Mouse (Mus musculus): ENCODE measurements around the gene Tfpt. TPM values are rescaled to one million over a fixed set of nuclear protein-coding genes. Genes with fewer than 3 reads are reported as not detected.

The Tfpt gene
- 10 to 100 TPM; 17.4 to 22.9 (median 18.9) TPM for total RNA-seq (2022)

- DNase-seq (ENCODE audit: low spot score), result peak; percentile 97
These were observed at the start of gene Tfpt, which contains the start of gene Prpf31 for GRCm38 (mm10) chr7:3629543-3630477. Gene Tfpt, minus strand, starts transcription at chr7:3629929. Gene Prpf31, plus strand, starts transcription at chr7:3629985.

DNA sequence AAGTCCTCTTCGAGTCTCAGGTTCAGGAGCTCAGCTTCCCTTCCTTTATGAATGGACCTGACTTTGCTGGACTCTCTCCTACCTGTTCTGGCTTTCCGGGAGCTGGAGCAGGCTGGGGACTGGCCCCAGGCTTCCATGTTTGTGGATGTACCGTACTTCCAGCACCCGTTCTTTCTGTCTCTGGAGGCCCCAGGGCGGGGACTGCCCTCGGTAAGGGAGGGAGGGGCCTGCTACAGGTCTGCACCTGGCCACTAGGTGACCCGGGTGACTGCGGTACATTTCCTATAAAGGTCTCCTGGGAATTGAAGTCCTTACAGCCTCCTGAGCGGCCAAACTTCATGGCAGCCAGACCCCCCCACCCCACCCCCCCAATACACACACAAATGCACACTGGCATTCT lies 47.6 kb upstream of the Tfpt start, which contains the start of gene Tmc4:
Gene Tmc4, minus strand, starts transcription at position 212 of the 400 bp plus-strand sequence.
- DNase-seq (ENCODE audit: low spot score), result no peak

DNA sequence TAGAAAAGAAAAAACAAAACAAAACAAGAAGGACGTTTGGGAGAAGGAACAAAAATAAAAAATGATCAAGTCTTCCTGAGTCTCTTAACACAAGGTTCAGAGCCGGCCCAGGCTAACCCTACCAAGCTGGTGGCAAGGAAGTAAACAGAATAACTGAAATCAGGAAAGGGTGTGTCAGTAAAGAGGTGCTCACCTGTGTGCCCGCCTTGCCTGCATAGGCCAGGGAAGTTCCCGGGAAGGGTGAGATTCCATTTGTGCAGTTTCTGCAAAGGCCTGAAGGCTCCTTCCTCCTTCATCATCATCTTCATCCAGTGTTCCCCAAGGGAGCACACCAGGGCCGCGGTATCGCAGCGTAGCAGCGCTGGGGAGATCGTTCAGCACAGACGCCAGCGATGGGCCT lies 46.6 kb upstream of the Tfpt start:
- no peak for DNase-seq (ENCODE audit: low spot score)

DNA sequence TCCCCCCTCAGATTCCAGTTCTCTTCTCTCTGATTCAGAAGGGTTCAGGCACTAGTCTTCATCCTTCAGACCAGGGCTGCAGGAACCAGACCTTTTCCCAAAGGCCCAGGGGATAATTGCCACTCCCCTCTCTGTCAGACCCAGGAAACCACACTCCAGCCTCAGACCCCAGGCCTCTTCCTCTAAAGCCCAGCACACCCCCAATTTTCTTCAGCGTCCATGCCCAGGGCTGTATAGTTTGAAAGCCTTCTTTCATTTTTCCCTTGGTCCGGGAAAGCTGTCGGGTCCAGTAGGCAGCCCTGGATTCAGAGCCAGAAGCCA lies 45.5 kb upstream of the Tfpt start:
- DNase-seq (ENCODE audit: low spot score), result no peak

DNA sequence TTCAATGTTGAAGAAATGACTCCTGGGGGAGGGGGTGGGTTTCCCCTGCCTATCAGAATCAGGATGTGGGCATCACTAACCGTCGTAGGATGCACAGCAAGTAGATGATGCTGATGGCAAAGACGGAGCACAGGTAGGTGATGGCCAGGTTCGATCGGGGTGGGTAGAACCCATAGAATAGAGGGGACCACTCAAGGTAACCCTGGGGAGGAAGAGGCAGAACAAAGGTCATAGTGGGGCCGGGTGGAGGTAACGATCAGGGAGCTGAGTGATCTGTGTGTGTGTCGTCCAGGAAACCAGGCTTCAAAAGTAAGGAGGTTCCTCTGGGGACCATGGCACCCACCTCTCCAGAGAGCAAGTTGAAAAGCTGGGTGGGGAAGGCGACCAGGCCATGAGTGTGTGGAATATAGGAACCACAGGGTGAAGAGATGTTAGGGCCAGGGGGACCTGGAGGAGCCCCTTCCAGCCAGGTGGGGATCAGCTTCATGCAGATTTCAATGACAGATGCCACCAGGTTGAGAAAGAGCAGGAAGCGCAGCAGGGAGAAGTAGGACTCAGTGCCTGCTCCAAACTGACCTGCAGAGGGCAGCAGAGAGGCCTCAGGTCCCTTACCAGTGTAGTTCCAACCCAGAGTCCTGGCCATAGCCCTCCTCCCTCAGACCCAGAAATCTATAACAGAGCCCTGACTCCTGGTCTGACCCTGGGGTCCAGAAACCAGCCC lies 44.9 kb upstream of the Tfpt start:
- peak; percentile 76 for DNase-seq (ENCODE audit: low spot score)

DNA sequence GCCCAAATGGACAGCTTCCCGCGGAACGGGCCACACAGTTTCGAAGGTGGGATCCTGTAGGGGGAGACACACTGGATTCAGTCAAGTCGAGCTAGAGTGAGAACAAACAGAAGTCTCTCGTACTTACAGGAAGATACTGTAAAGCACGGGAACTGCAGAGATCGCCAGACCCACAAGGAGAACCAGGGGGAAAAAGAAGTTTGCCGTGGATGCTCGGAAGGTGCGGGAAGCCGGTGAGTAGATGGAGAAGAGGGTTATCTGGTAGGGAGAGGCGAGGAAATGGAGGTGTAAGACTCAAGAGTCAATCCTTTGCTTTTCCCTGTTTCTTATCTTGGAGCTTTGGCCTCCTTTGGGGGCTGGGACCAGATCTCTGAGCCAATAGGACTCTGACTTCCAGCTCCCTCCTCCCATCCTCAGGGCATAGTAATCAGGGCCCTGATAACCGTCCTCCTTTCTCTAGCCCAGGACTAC lies 37.2 kb upstream of the Tfpt start:
- no peak for DNase-seq (ENCODE audit: low spot score)

- DNase-seq (ENCODE audit: low spot score), result peak; percentile 99
These were observed 35.7 kb upstream of the Tfpt start, which contains the start of gene Leng1 for GRCm38 (mm10) chr7:3665215-3666114. Gene Leng1, minus strand, starts transcription at chr7:3665840.

DNA sequence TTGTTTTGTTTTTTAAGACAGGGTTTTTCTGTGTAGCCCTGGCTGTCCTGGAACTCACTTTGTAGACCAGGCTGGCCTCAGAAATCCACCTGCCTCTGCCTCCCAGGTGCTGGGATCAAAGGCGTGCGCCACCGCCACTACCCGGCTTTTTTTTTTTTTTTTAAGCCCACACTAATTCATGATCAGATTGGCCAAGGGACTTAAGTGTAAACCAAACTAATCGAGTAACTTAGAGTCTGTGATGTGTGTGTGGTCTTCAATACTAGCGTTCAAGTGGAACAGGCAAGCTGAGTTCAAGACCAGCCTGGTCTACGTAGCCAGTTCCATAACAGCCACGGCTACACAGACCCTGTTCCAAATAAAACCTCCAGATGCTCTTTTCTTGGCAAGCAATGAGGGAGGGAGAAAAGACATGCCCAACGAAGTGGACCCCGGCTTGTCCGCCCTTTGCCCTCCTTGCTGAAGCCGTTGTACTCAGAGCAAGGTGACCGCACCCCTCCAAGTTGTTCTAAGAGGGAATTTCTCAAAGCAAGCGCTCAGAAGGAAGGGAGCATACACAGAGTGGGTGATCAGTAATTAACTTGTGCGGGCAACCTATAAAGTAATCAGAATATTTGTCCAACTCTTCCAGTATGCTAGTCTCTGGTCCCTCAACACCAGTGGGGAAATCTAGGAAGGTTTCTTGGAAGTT lies 34.9 kb upstream of the Tfpt start:
- no peak for DNase-seq (ENCODE audit: low spot score)

GRCm38 (mm10) chr7:3658578-3658977 lies 28.8 kb upstream of the Tfpt start:
- no peak for DNase-seq (ENCODE audit: low spot score)

DNA sequence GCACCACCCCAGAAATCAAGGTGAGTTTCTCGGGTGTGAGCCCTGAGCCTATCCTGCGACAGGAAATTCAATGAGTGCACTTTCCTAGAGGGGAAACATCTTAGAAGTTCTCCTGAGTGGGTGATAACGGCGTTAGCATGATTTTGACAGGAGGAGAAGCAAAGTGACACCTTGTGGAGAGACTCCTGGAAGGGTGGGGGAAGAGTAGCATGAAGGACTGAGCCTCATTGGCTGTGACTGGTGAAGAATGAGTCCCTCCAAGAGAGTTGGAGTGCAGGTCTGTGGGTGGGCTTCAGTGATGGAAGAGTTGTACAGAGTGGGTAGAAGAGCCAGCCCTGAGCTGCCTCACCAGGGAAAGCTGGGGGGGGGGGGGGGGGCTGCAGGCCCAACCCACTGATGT lies 27.2 kb upstream of the Tfpt start:
- no peak for DNase-seq (ENCODE audit: low spot score)

GRCm38 (mm10) chr7:3646641-3647040 lies 16.9 kb upstream of the Tfpt start:
- DNase-seq (ENCODE audit: low spot score), result no peak

GRCm38 (mm10) chr7:3646188-3646587 lies 16.5 kb upstream of the Tfpt start:
- no peak for DNase-seq (ENCODE audit: low spot score)

DNA sequence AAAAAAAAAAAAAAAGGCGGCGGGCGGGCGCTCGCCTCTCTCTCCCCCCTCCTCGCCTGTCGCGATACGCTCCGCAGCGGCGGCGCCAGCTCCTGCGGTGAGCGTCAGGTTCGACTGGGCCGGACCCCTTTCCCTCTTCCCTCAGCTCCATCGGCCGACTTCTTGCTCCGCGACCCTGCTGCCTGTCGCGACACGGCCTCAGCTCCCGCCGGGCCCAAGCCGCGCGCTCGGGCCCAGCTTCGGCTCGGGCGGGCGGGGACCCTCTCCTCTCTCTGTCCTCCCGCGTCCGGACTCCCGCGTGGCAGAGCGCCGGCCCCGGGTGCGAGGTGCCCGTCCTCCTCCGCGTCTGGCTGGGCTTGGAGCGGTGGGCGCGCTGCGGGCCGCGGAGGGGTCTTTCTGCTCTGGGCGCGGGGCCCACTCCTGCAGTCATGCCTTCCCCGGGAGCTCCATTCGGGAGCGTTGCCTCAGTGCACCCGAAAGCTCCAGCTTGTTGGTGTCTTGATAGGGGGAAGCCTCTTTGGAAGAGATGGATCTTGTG lies 15.8 kb upstream of the Tfpt start:
- DNase-seq (ENCODE audit: low spot score), result no peak

DNA sequence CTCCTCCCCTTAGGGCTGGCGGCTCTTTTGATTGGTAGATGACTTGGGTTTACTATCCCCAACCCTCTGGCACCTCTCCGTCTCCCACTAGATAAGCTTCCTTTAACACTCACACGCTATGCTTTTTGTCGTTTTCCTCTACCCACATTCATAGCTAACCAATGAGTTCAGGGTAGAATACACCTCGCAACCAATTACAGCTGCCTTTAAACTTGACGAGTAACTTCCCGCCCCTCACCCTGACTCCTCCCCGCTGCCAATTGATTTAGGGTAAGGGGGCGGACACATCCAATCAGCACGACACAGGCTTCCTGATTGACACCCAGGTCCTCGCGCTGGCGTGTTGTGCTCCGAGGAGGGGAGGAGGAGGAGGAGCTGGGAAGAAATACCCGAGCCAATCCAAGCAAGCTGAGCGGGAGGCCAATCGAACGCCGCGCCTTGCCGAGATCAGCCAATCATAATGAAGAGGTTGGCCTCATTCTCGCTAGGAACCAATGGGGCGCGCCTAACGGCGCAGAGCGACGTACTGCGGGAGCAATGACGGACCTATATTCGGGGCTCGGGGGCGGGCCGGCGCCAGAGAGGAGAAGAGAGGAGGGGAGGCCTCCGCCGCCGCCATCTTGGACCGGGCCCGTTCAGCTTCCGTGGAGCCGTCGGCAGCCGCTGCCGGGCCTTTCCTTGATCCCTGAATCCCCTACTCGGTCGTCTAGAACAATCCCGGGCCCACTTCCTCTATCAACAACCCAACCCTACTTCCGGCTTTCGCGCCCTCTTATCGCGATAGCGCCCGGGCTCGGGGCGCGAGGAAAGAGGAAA lies 15.2 kb upstream of the Tfpt start, which contains the start of gene Cnot3:
Gene Cnot3, plus strand, starts transcription at position 597 of the 816 bp plus-strand sequence.
- peak; percentile 99 for DNase-seq (ENCODE audit: low spot score)

DNA sequence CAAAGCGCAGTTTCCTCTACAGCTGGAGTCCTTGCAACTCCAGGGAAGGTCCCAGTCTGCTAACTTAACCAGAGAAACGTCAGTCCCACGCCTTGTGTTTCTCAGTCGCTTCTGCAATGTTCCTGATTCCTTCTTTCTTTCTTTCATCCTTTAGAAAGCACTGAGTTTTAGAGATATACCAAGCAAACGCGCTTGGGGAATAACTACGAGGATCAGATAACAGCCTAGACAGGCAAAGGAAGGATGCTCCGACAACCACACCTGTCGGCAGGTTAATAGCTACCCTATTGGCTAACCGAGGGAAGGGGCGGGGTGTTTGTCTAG lies 14.6 kb upstream of the Tfpt start:
- no peak for DNase-seq (ENCODE audit: low spot score)

DNA sequence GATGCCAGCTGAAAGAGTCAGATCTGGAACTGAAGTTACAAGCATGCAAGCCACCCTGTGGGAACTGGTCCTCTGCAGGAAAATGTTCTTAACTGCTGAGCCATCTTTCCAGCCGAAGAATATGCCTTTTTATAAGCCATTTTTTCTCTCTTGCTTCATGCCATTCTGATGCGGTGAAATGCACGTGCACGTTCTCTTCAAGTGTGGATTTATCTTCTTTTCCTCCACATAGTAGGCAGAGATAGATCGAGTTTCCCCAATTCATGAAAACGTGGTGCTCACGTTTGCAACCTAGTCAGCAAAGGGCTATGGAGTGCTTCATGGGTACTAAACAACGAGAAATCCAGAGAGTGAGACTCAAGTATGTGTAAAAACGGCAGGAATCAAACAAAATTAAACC lies 14.1 kb upstream of the Tfpt start:
- DNase-seq (ENCODE audit: low spot score), result no peak

DNA sequence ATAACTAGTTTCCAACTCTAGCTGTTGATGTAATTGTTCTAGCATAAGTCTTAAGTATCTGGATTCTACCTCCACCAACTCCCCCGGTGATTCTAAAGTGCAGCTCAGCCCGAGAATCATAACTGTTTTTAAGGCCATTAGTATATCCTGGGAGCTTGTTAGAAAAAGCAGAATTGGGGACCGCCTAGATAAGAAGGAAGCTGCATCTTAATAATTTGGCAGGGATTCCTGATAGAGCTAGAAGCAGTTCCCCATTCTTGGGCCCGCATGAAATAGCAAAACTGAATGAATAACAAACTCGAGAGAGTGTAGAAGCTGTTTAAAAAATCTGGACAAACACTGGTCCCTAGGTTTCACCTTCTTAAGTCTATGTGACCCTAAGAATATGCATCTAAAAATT lies 13.7 kb upstream of the Tfpt start:
- no peak for DNase-seq (ENCODE audit: low spot score)

- DNase-seq (ENCODE audit: low spot score), result no peak
These were observed 718 bp upstream of the Tfpt start for GRCm38 (mm10) chr7:3630478-3630815.

DNA sequence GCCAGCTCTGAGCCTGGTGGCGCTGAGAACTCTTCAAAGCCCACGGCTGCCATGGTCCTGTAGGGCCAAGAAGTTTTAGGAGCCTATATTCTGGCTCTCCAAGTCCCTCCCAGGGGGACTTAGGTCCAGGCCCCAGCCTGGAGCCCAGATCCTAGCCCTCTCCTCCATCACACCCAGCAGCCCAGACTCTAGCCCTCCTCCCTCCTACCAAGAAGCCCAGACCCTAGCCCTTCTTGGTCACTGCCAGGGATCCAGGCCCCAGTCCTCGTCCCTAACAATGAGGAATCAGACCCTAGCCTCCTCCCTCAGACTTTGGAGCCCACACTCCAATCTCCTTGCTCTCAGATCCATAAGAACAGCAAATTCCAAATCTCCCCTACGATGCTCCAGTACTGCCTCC lies 699 bp downstream of the Tfpt start:
- DNase-seq (ENCODE audit: low spot score), result no peak
